Mouse (Mus musculus) activated CD4-positive, CD25-positive, alpha-beta regulatory T cell (primary cell): ENCODE measurements around the gene Nr5a2. TPM values are rescaled to one million over a fixed set of nuclear protein-coding genes. Genes with fewer than 3 reads are reported as not detected.

Source experiments
- polyA plus RNA-seq, 2 experiments: library from polyadenylated mRNA; unstranded; fragments of 100-300 nt; shearing (Covaris generic); gene quantifications; one replicate each; pipeline ENCODE4 v1.2.1; 2017

Gene Nr5a2
- polyA plus RNA-seq, result under 1 TPM in 1 of 2 experiments, not detected in 1; 0.26 TPM

DNA sequence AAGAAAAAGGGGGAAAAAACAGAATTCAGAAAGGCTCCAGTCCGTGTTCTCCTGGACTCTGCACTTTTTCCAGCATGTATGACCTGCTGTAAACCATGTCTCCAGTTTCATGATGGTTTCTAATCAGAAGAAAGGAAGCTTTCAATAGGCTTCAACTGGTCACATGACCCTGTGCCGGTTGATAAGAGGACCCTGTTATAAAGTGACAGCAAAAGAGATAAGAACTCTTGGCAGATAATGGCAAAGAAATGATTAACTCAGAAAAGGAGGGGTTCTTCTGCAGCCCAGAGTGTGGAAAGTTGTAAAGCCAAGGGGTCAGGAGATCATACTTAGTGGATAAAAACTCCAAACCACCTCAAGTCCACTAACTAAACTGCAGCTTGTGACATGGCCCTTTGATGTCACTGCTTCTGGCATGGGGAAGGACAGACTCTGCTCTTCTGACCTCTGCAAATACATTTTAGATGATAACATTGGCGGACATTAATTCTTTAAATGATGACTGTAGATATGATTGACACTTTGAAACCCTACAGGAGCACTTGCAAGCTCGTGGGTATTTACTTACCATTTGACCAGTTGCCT is at the start of gene Nr5a2:
Nr5a2 (minus strand) TSS at position 21 of the 585 bp plus-strand sequence.

